Mouse (Mus musculus): Measurements from ENCODE around the gene Clybl. TPM values are rescaled to one million over a fixed set of nuclear protein-coding genes. Genes with fewer than 3 reads are reported as not detected.

Gene Clybl
- polyA plus RNA-seq, 1 experiment from 2014 or later = 27.2 TPM

GRCm38 (mm10) chr14:122358592-122358991 is 177.1 kb downstream of the Clybl start:
- Histone ChIP-seq H3K9me3 (replicated peaks) (no peaks in the 10 kb centered on the region), H3K4me2 (no peak overlapping the region), H3K27me3 (0 out of 2 replicates have a peak, but pooled peaks cover 2% of the 10 kb centered on the region), H3K36me3 (no peaks in the 10 kb centered on the region), H3K4me3 (replicated peaks) (no peak overlapping the region), H3K4me1 (peaks cover 10% of the 10 kb centered on the region; the same call in 1 of the 2 replicates), H3K9ac (no peak overlapping the region), H3K27ac (no peak overlapping the region)
- ATAC-seq (replicated peaks; ENCODE audit: low FRiP score) = no peak
- WGBS = 85% methylated on average over 3 of the region's 3 CpGs

GRCm38 (mm10) chr14:122359136-122359905 is 177.8 kb downstream of the Clybl start:
- H3K36me3 ChIP-seq = no peaks in the 10 kb centered on the region
- H3K9me3 ChIP-seq (replicated peaks) = no peaks in the 10 kb centered on the region
- H3K4me3 ChIP-seq (replicated peaks) = no peak overlapping the region
- no peak overlapping the region for H3K27ac ChIP-seq
- no peak overlapping the region for H3K9ac ChIP-seq
- ATAC-seq (replicated peaks; ENCODE audit: low FRiP score) = no peak
- H3K27me3 ChIP-seq = 0 out of 2 replicates have a peak, but pooled peaks cover 2% of the 10 kb centered on the region
- 77% methylated on average over 23 of the region's 23 CpGs for WGBS
- peaks cover 10% of the 10 kb centered on the region; the same call in 1 of the 2 replicates for H3K4me1 ChIP-seq
- H3K4me2 ChIP-seq = no peak overlapping the region; the same call in 1 of the 2 replicates

GRCm38 (mm10) chr14:122361807-122362206 is 180.3 kb downstream of the Clybl start:
- Histone ChIP-seq H3K4me3 (replicated peaks) (no peak overlapping the region), H3K4me2 (no peak overlapping the region), H3K9ac (no peak overlapping the region), H3K9me3 (replicated peaks) (no peaks in the 10 kb centered on the region), H3K27ac (no peak overlapping the region), H3K4me1 (peaks cover 10% of the 10 kb centered on the region), H3K27me3 (0 out of 2 replicates have a peak, but pooled peaks cover 2% of the 10 kb centered on the region), H3K36me3 (no peaks in the 10 kb centered on the region)
- no peak for ATAC-seq (replicated peaks; ENCODE audit: low FRiP score)
- 52% methylated on average over 9 of the region's 9 CpGs for WGBS

- no peaks in the 10 kb centered on the region for H3K36me3 ChIP-seq
- H3K4me3 ChIP-seq (replicated peaks) = no peak overlapping the region
- ATAC-seq (replicated peaks; ENCODE audit: low FRiP score) = peak; percentile 54
- no peak overlapping the region for H3K9ac ChIP-seq
- no peak overlapping the region for H3K27ac ChIP-seq
- H3K27me3 ChIP-seq = 0 out of 2 replicates have a peak, but pooled peaks cover 2% of the 10 kb centered on the region
- no peaks in the 10 kb centered on the region for H3K9me3 ChIP-seq (replicated peaks)
- peaks cover 18% of the 10 kb centered on the region for H3K4me1 ChIP-seq
- 10% methylated on average over 6 of the region's 6 CpGs for WGBS
- 0 out of 2 replicates have a peak overlapping the region, but pooled peaks have one; percentile 12 for H3K4me2 ChIP-seq
These were observed 181.7 kb downstream of the Clybl start for GRCm38 (mm10) chr14:122363156-122363555.

GRCm38 (mm10) chr14:122364026-122364425 is 182.5 kb downstream of the Clybl start:
- Histone ChIP-seq H3K9me3 (replicated peaks) (no peaks in the 10 kb centered on the region), H3K4me2 (no peak overlapping the region), H3K4me1 (peaks cover 18% of the 10 kb centered on the region), H3K9ac (no peak overlapping the region), H3K27me3 (0 out of 2 replicates have a peak, but pooled peaks cover 2% of the 10 kb centered on the region), H3K27ac (no peak overlapping the region), H3K36me3 (no peaks in the 10 kb centered on the region), H3K4me3 (replicated peaks) (no peak overlapping the region)
- WGBS = 93% methylated on average over 3 of the region's 3 CpGs
- ATAC-seq (replicated peaks; ENCODE audit: low FRiP score) = no peak

- WGBS = 56% methylated on average over 28 of the region's 28 CpGs
- H3K4me1 ChIP-seq = peaks cover 14% of the 10 kb centered on the region
- no peak overlapping the region for H3K9ac ChIP-seq
- H3K9me3 ChIP-seq (replicated peaks) = no peaks in the 10 kb centered on the region
- no peak overlapping the region for H3K4me3 ChIP-seq (replicated peaks)
- H3K27ac ChIP-seq = no peak overlapping the region
- H3K36me3 ChIP-seq = no peaks in the 10 kb centered on the region
- H3K4me2 ChIP-seq = peak overlapping the region; percentile 44
- H3K27me3 ChIP-seq = 0 out of 2 replicates have a peak, but pooled peaks cover 2% of the 10 kb centered on the region
- peak; percentile 66; the same call in 1 of the 2 replicates for ATAC-seq (replicated peaks; ENCODE audit: low FRiP score)
These were observed 185.9 kb downstream of the Clybl start for GRCm38 (mm10) chr14:122367252-122367868.

GRCm38 (mm10) chr14:122367882-122368418 is 186.4 kb downstream of the Clybl start:
- peaks cover 13% of the 10 kb centered on the region for H3K4me1 ChIP-seq
- no peaks in the 10 kb centered on the region for H3K9me3 ChIP-seq (replicated peaks)
- no peak overlapping the region; the same call in 1 of the 2 replicates for H3K4me2 ChIP-seq
- H3K27me3 ChIP-seq = peaks cover 6% of the 10 kb centered on the region; the same call in 1 of the 2 replicates
- H3K9ac ChIP-seq = no peak overlapping the region
- H3K27ac ChIP-seq = no peak overlapping the region
- no peaks in the 10 kb centered on the region for H3K36me3 ChIP-seq
- no peak overlapping the region for H3K4me3 ChIP-seq (replicated peaks)
- 87% methylated on average over 3 of the region's 3 CpGs for WGBS
- no peak for ATAC-seq (replicated peaks; ENCODE audit: low FRiP score)

- Histone ChIP-seq H3K4me2 (no peak overlapping the region), H3K4me3 (replicated peaks) (no peak overlapping the region), H3K27ac (no peak overlapping the region), H3K27me3 (peaks cover 9% of the 10 kb centered on the region), H3K9me3 (replicated peaks) (no peaks in the 10 kb centered on the region), H3K36me3 (no peaks in the 10 kb centered on the region), H3K9ac (no peak overlapping the region), H3K4me1 (peaks cover 12% of the 10 kb centered on the region)
- no peak for ATAC-seq (replicated peaks; ENCODE audit: low FRiP score)
- 66% methylated on average over 8 of the region's 8 CpGs for WGBS
These were observed 187.0 kb downstream of the Clybl start for GRCm38 (mm10) chr14:122368501-122368900.

GRCm38 (mm10) chr14:122371979-122372378 is 190.5 kb downstream of the Clybl start:
- Histone ChIP-seq H3K4me1 (peaks cover 22% of the 10 kb centered on the region), H3K9ac (no peak overlapping the region), H3K27ac (no peak overlapping the region), H3K4me2 (no peak overlapping the region), H3K27me3 (peaks cover 25% of the 10 kb centered on the region), H3K9me3 (replicated peaks) (no peaks in the 10 kb centered on the region), H3K4me3 (replicated peaks) (no peak overlapping the region), H3K36me3 (no peaks in the 10 kb centered on the region)
- 25% methylated on average over 5 of the region's 5 CpGs for WGBS
- ATAC-seq (replicated peaks; ENCODE audit: low FRiP score) = no peak

GRCm38 (mm10) chr14:122373458-122373857 is 192.0 kb downstream of the Clybl start:
- H3K27ac ChIP-seq = no peak overlapping the region
- H3K4me1 ChIP-seq = peaks cover 16% of the 10 kb centered on the region
- WGBS = 22% methylated on average over 19 of the region's 19 CpGs
- H3K36me3 ChIP-seq = no peaks in the 10 kb centered on the region
- H3K27me3 ChIP-seq = peaks cover 25% of the 10 kb centered on the region
- H3K9ac ChIP-seq = no peak overlapping the region
- H3K4me3 ChIP-seq (replicated peaks) = peak overlapping the region; percentile 24; the same call in 1 of the 2 replicates
- no peak for ATAC-seq (replicated peaks; ENCODE audit: low FRiP score)
- H3K9me3 ChIP-seq (replicated peaks) = no peaks in the 10 kb centered on the region
- peak overlapping the region; percentile 44 for H3K4me2 ChIP-seq

- Histone ChIP-seq H3K9ac (no peak overlapping the region), H3K27me3 (peaks cover 25% of the 10 kb centered on the region), H3K4me3 (replicated peaks) (no peak overlapping the region), H3K4me2 (peak overlapping the region; percentile 37), H3K4me1 (peaks cover 16% of the 10 kb centered on the region), H3K36me3 (no peaks in the 10 kb centered on the region), H3K27ac (no peak overlapping the region), H3K9me3 (replicated peaks) (no peaks in the 10 kb centered on the region)
- 8% methylated on average over 9 of the region's 9 CpGs for WGBS
- 0 out of 2 replicates have a peak, but pooled peaks have one; percentile 56 for ATAC-seq (replicated peaks; ENCODE audit: low FRiP score)
These were observed 192.9 kb downstream of the Clybl start for GRCm38 (mm10) chr14:122374285-122374997.

All from kidney, embryonic 15.5 days (tissue).